Mouse (Mus musculus) left cerebral cortex, adult 18-20 months (tissue): ENCODE data around the gene Mageh1. TPM values are rescaled to one million over a fixed set of nuclear protein-coding genes. Genes with fewer than 3 reads are reported as not detected.
"Not testable (repeated sequence)": the region's sequence is repeated elsewhere in the genome, so short reads cannot be mapped to it uniquely, and the experiment has no call there.

Experiments
- DNase-seq, 2 experiments: peaks; one replicate each; pipeline ENCODE4 v3.0.0; 2021 to 2022; ENCODE audit warnings: low spot score in 2 of 2, mixed read lengths in 1 of 2
- long read RNA-seq, 2 experiments: library from polyadenylated mRNA; stranded (forward); transcript quantifications; one replicate each; pipeline ENCODE4 v2.0.0; 2021
- total RNA-seq, 2 experiments: library from RNA; stranded (reverse); gene quantifications; 2 replicates each; pipeline ENCODE4 v1.2.3; 2021

Gene Mageh1
- 10 to 100 TPM; 46.4 to 46.6 TPM for total RNA-seq
- long read RNA-seq, experiment 1, transcript Mageh1-201 (1 exons, 1,410 nt): major isoform, 23 of 25 reads
- long read RNA-seq, experiment 1, partial matches to known transcripts: 0 of 25 reads
- long read RNA-seq, experiment 1, other reads (novel, unspliced or antisense): 2 of 25 reads
- long read RNA-seq, experiment 2, transcript Mageh1-201 (1 exons, 1,410 nt): major isoform, 35 of 36 reads
- long read RNA-seq, experiment 2, partial matches to known transcripts: 0 of 36 reads
- long read RNA-seq, experiment 2, other reads (novel, unspliced or antisense): 1 of 36 reads

- peak; percentile 76 to 82 for DNase-seq
Observed at GRCm38 (mm10) chrX:153037087-153037971, at the start of gene Mageh1. Gene Mageh1 (minus strand): TSS chrX:153037575.

- not testable (repeated sequence) for DNase-seq
Observed at GRCm38 (mm10) chrX:153037972-153038744, 783 bp upstream of the Mageh1 start.

GRCm38 (mm10) chrX:153031547-153031946 is 5.8 kb downstream of the Mageh1 start:
- not testable (repeated sequence) for DNase-seq

GRCm38 (mm10) chrX:153025709-153026108 is 11.7 kb downstream of the Mageh1 start:
- not testable (repeated sequence) for DNase-seq

GRCm38 (mm10) chrX:153025255-153025654 is 12.1 kb downstream of the Mageh1 start:
- DNase-seq: not testable (repeated sequence)

GRCm38 (mm10) chrX:153007685-153008047 is 29.7 kb downstream of the Mageh1 start:
- no peak for DNase-seq

GRCm38 (mm10) chrX:153007021-153007684 is 30.2 kb downstream of the Mageh1 start:
- DNase-seq: peak; percentile 8 to 13

- DNase-seq: peak; percentile 15 to 34
Observed at GRCm38 (mm10) chrX:153006387-153006841, 31.0 kb downstream of the Mageh1 start, which contains the start of gene Usp51. Gene Usp51 (plus strand): TSS chrX:153006469.

- not testable (repeated sequence) for DNase-seq
Observed at GRCm38 (mm10) chrX:152996105-152996504, 41.3 kb downstream of the Mageh1 start.

GRCm38 (mm10) chrX:152989852-152990251 is 47.5 kb downstream of the Mageh1 start:
- DNase-seq: not testable (repeated sequence)

Other genes starting within 250 kb of the Mageh1 start
- gene Usp51, start 31.1 kb downstream of the Mageh1 start, total RNA-seq: 1 to 10 TPM; 1.6 to 1.8 TPM
- under 1 TPM; 0.21 to 0.59 TPM for gene Foxr2, start 81.2 kb upstream of the Mageh1 start, total RNA-seq
- 10 to 100 TPM; 72.2 to 79.5 TPM for gene Rragb, start 102.4 kb upstream of the Mageh1 start, total RNA-seq
- 1 to 10 TPM; 5.3 to 5.8 TPM for gene Klf8, start 199.9 kb upstream of the Mageh1 start, total RNA-seq